Mouse (Mus musculus) MEL (cell line): ENCODE measurements around the gene Abhd12b. TPM values are rescaled to one million over a fixed set of nuclear protein-coding genes. Genes with fewer than 3 reads are reported as not detected.

Experiments
- DNase-seq: peaks from one replicate; pipeline ENCODE4 v3.0.0; 2011; ENCODE audit warnings: low read depth, low spot score
- H3K27ac ChIP-seq: 2 replicates; pipeline ENCODE4 v1.5.1; 2012; ENCODE audit warnings: low read depth, mild to moderate bottlenecking, control low read depth, low read length, moderate library complexity; ENCODE audit not compliant: control insufficient read depth
- H3K27me3 ChIP-seq, 2 experiments: fragments of 150-350 bp in 1 of 2; sonication (generic) in 1 of 2; 2 replicates each; pipeline ENCODE4 v1.6.1; 2012; ENCODE audit warnings: low read length in 2 of 2, mild to moderate bottlenecking in 2 of 2, improper control_type of control experiment in 1 of 2, moderate library complexity in 1 of 2; ENCODE audit not compliant: insufficient read depth in 2 of 2, control insufficient read depth in 1 of 2
- H3K36me3 ChIP-seq, 2 experiments: 2 replicates each; pipeline ENCODE4 v1.6.1; 2012 to 2014; ENCODE audit warnings: low read length in 2 of 2, improper control_type of control experiment in 1 of 2, inconsistent platforms in 1 of 2, mild to moderate bottlenecking in 1 of 2; ENCODE audit not compliant: insufficient read depth in 2 of 2, control insufficient read depth in 1 of 2
- H3K4me1 ChIP-seq, 2 experiments: fragments of 150-350 bp in 1 of 2; sonication (generic) in 1 of 2; 2 replicates each; pipeline ENCODE4 v1.6.1; 2012; ENCODE audit warnings: low read length in 2 of 2, improper control_type of control experiment in 1 of 2, mild to moderate bottlenecking in 1 of 2; ENCODE audit not compliant: insufficient read depth in 2 of 2, control insufficient read depth in 1 of 2
- H3K4me3 ChIP-seq, 2 experiments: fragments of 150-350 bp in 1 of 2; sonication (generic) in 1 of 2; 2 replicates each; pipeline ENCODE4 v1.5.1; 2012; ENCODE audit warnings: low read depth in 2 of 2, low read length in 2 of 2, mild to moderate bottlenecking in 2 of 2, moderate library complexity in 2 of 2, control low read depth in 1 of 2, improper control_type of control experiment in 1 of 2; ENCODE audit not compliant: control insufficient read depth in 1 of 2, insufficient read depth in 1 of 2
- H3K79me2 ChIP-seq: 2 replicates; pipeline ENCODE4 v1.6.1; 2012; ENCODE audit warnings: mild to moderate bottlenecking, low read length, moderate library complexity; ENCODE audit not compliant: control insufficient read depth, poor library complexity, insufficient read depth
- H3K9ac ChIP-seq: 2 replicates; pipeline ENCODE4 v1.6.1; 2012; ENCODE audit warnings: low read depth, mild to moderate bottlenecking, control low read depth, low read length, moderate library complexity; ENCODE audit not compliant: control insufficient read depth, poor library complexity, severe bottlenecking
- H3K9me3 ChIP-seq: fragments of 150-350 bp; sonication (generic); replicated peaks from 2 replicates; pipeline ENCODE4 v1.6.1; 2012; ENCODE audit warnings: mild to moderate bottlenecking, low read length, improper control_type of control experiment, moderate library complexity; ENCODE audit not compliant: insufficient read depth
- BHLHE40 ChIP-seq: IDR thresholded peaks from 2 replicates; pipeline ENCODE4 v1.6.1; 2012; ENCODE audit warnings: low read depth, mild to moderate bottlenecking, inconsistent platforms, low read length, improper control_type of control experiment, borderline replicate concordance
- CHD1 ChIP-seq: IDR thresholded peaks from 2 replicates; pipeline ENCODE4 v1.6.1; 2012; ENCODE audit warnings: low read depth, mild to moderate bottlenecking, inconsistent platforms, low read length, improper control_type of control experiment
- ELF1 ChIP-seq: IDR thresholded peaks from 2 replicates; pipeline ENCODE4 v1.6.1; 2014; ENCODE audit warnings: low read depth, mild to moderate bottlenecking, inconsistent platforms, low read length, improper control_type of control experiment, moderate library complexity
- ETS1 ChIP-seq: IDR thresholded peaks from 2 replicates; pipeline ENCODE4 v1.6.1; 2012; ENCODE audit warnings: low read depth, mild to moderate bottlenecking, inconsistent platforms, low read length, improper control_type of control experiment, moderate library complexity
- HCFC1 ChIP-seq: IDR thresholded peaks from 2 replicates; pipeline ENCODE4 v1.6.1; 2012; ENCODE audit warnings: low read depth, mild to moderate bottlenecking, inconsistent platforms, low read length, improper control_type of control experiment, moderate library complexity
- MAX ChIP-seq: IDR thresholded peaks from 2 replicates; pipeline ENCODE4 v1.6.1; 2011; ENCODE audit warnings: low read length, improper control_type of control experiment
- MAZ ChIP-seq: IDR thresholded peaks from 2 replicates; pipeline ENCODE4 v1.6.1; 2012; ENCODE audit warnings: low read depth, mild to moderate bottlenecking, inconsistent platforms, low read length, improper control_type of control experiment
- MEF2A ChIP-seq: IDR thresholded peaks from 2 replicates; pipeline ENCODE4 v1.6.1; 2014; ENCODE audit warnings: low read depth, mild to moderate bottlenecking, inconsistent platforms, low read length, improper control_type of control experiment; ENCODE audit not compliant: poor library complexity, insufficient replicate concordance, severe bottlenecking; ENCODE audit errors: extremely low read depth
- MXI1 ChIP-seq: IDR thresholded peaks from 2 replicates; pipeline ENCODE4 v1.6.1; 2011; ENCODE audit warnings: mild to moderate bottlenecking, low read depth, low read length, improper control_type of control experiment
- MYC ChIP-seq: IDR thresholded peaks from 2 replicates; pipeline ENCODE4 v1.6.1; 2011; ENCODE audit warnings: low read depth, mild to moderate bottlenecking, low read length, improper control_type of control experiment, moderate library complexity
- NELFE ChIP-seq: IDR thresholded peaks from 2 replicates; pipeline ENCODE4 v1.6.1; 2011; ENCODE audit warnings: low read depth, low read length, improper control_type of control experiment
- POLR2A ChIP-seq, 2 experiments: IDR thresholded peaks; 2 replicates each; pipeline ENCODE4 v1.6.1; 2011 to 2012; ENCODE audit warnings: low read length in 2 of 2, mild to moderate bottlenecking in 2 of 2, control low read depth in 1 of 2, improper control_type of control experiment in 1 of 2, low read depth in 1 of 2, moderate library complexity in 1 of 2; ENCODE audit not compliant: control insufficient read depth in 1 of 2, insufficient read depth in 1 of 2, poor library complexity in 1 of 2
- POLR2AphosphoS5 ChIP-seq: IDR thresholded peaks from 2 replicates; pipeline ENCODE4 v1.6.1; 2012; ENCODE audit warnings: low read depth, borderline replicate concordance, mild to moderate bottlenecking, inconsistent platforms, low read length, moderate library complexity, mixed read lengths
- RAD21 ChIP-seq: IDR thresholded peaks from 2 replicates; pipeline ENCODE4 v1.6.1; 2011; ENCODE audit warnings: mild to moderate bottlenecking, low read depth, low read length, improper control_type of control experiment
- RCOR1 ChIP-seq: IDR thresholded peaks from 2 replicates; pipeline ENCODE4 v1.6.1; 2012; ENCODE audit warnings: low read depth, mild to moderate bottlenecking, inconsistent platforms, low read length, improper control_type of control experiment
- TBP ChIP-seq: IDR thresholded peaks from 2 replicates; pipeline ENCODE4 v1.8.0; 2011; ENCODE audit warnings: low read depth, low read length, improper control_type of control experiment
- TCF12 ChIP-seq: IDR thresholded peaks from 2 replicates; pipeline ENCODE4 v1.6.1; 2014; ENCODE audit warnings: low read depth, mild to moderate bottlenecking, inconsistent platforms, low read length, improper control_type of control experiment, moderate library complexity
- USF1 ChIP-seq: IDR thresholded peaks from 2 replicates; pipeline ENCODE4 v1.6.1; 2014; ENCODE audit warnings: low read depth, mild to moderate bottlenecking, inconsistent platforms, low read length, improper control_type of control experiment, moderate library complexity
- ZC3H11A ChIP-seq: IDR thresholded peaks from 2 replicates; pipeline ENCODE4 v1.6.1; 2012; ENCODE audit warnings: low read depth, mild to moderate bottlenecking, inconsistent platforms, low read length, improper control_type of control experiment
- ZMIZ1 ChIP-seq: IDR thresholded peaks from 2 replicates; pipeline ENCODE4 v1.6.1; 2012; ENCODE audit warnings: low read depth, mild to moderate bottlenecking, inconsistent platforms, low read length, improper control_type of control experiment, moderate library complexity
- polyA plus RNA-seq, 2 experiments: library from polyadenylated mRNA; stranded (reverse) in 1 of 2; unstranded in 1 of 2; fragments of >175 nt in 1 of 2; fragments of >200 nt in 1 of 2; gene quantifications; 2 replicates each; pipeline versions ENCODE4 v1.2.1 to v1.2.4; 2012; ENCODE audit warnings: low replicate concordance in 2 of 2, low read depth in 1 of 2; ENCODE audit not compliant: insufficient read length in 2 of 2, insufficient read depth in 1 of 2, missing spikeins in 1 of 2
- total RNA-seq: library from RNA; depleted of rRNA; stranded (reverse); fragments of 300-350 nt; gene quantifications from 2 replicates; pipeline ENCODE4 v1.2.3, GENCODE M21; 2012

Gene Abhd12b
- total and polyA plus RNA-seq, 3 experiments = not detected

DNA sequence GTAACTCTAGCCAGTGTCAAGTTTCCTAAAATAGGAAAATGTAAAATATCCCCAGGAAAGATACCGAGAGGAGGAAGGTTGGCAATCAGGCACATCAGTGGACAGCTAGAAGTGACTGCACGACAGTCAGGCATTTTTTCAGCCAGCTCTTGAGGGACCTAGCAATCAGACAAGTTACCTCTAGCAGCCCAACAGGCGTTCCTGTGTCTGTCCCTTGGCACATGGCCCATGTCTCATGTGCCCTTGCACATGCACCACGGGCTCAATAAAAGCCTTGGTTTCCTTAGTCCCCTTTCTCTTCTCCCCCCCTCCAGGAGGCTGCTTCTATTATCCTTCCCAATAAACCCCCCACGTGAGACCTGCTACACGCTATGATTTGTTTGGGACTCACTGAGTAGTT is 2.3 kb downstream of the Abhd12b start:
- Histone ChIP-seq H3K79me2 (no peaks in the 10 kb centered on the region), H3K36me3 (peaks cover 0 to 2% of the 10 kb centered on the region in 2 experiments; a peak in 2 of 4 replicates), H3K4me3 (no peak overlapping the region), H3K9me3 (no peaks in the 10 kb centered on the region), H3K4me1 (peaks cover 0 to 13% of the 10 kb centered on the region in 2 experiments; a peak in 2 of 4 replicates), H3K27ac (no peak overlapping the region), H3K9ac (peak overlapping the region; percentile 23), H3K27me3 (no peaks in the 10 kb centered on the region)
- TF ChIP-seq ETS1 (peak; percentile 26; the same call in 1 of the 2 replicates), RCOR1 (no peak), POLR2AphosphoS5 (no peak), NELFE (no peak; the same call in 1 of the 2 replicates), MXI1 (no peak), MAZ (no peak), HCFC1 (peak; percentile 68), RAD21 (no peak), ZC3H11A (no peak), USF1 (no peak), MAX (peak; percentile 98), BHLHE40 (peak; percentile 78; the same call in 1 of the 2 replicates), TBP (0 out of 2 replicates have a peak, but pooled peaks have one; percentile 42), POLR2A (IDR thresholded peaks at IDR 0.05; ENCODE audit: control insufficient read depth in 1 of 2, insufficient read depth in 1 of 2, low read depth in 1 of 2, low read length in 2 of 2, poor library complexity in 1 of 2) (peak in 1 of 2 experiments; percentile 57; a peak in 1 of 4 replicates), CHD1 (no peak), MYC (peak; percentile 87), ELF1 (no peak), MEF2A (no peak)
- peak; percentile 82 for DNase-seq

DNA sequence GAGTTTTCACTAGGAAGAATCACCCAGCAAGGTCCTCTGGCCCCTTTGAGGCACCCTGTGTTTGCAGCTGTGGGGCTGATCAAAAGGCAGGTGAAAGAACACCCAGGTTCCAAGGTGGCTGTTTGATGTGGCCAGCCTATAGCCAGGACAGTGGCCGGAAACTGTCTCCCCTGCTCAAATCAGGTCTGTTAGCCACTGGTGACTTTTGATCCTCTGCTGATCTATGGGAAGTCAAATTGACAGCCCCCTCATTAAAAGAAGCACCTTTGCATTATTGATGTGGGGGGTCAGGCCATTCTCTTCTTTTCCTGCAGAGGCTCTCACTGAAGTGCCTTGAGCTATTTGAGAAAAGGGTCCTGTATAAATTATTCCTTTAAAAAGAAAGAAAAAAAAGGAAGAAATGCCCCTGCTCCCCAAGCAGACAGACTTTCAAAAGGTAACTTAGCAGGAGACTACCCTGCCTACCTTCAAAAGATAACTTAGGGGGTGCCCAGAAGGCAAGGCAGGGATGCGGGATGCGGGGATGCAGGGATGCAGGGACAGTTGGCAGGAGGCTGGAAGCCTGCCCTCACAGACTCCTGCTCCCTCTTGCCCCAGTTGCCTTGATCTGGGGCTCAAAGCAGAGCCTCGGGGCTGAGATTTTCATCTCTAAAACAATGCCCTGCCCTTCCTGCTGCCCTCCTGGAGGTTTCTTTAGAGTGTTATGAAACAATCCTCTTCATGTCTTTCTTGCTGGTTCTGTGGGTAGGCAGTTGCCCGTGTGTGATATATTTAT is 3.5 kb downstream of the Abhd12b start:
- H3K9ac ChIP-seq = no peak overlapping the region
- H3K27ac ChIP-seq = no peak overlapping the region
- H3K36me3 ChIP-seq = peaks cover 0 to 2% of the 10 kb centered on the region in 2 experiments; a peak in 2 of 4 replicates
- no peak for DNase-seq
- H3K4me3 ChIP-seq = no peak overlapping the region
- H3K79me2 ChIP-seq = no peaks in the 10 kb centered on the region
- H3K4me1 ChIP-seq = peaks cover 0 to 13% of the 10 kb centered on the region in 2 experiments; a peak in 2 of 4 replicates
- no peaks in the 10 kb centered on the region for H3K9me3 ChIP-seq
- TF ChIP-seq USF1 (no peak), TCF12 (no peak), ZMIZ1 (no peak)
- H3K27me3 ChIP-seq = no peaks in the 10 kb centered on the region; a peak in 1 of 4 replicates
